Comparison of ENCODE assay signal across 22 mouse cellular contexts in the genomic region with DNA sequence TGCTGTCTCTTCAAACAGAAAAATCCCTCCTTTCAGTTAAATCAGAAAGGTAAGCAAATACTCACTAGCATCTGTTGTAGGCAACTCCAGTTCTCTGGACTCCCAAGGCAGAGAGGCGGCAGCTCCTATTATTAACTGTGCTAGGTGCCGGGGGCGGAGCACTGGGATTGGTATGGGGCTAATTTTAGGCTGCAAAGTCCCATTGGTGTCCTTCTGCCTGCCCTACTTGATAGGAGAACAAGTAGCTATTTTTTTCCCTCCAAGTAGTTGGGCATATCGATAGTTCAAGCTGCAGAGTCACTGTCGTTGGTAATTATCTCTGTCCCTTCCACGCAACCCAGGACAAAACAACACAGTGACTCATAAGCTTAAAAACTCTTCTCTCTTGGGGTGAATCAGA. TPM values are rescaled to one million over a fixed set of nuclear protein-coding genes. Genes with fewer than 3 reads are reported as not detected.
DNase-seq lines count a peak whose midpoint lies in the region; ATAC-seq and TF ChIP-seq lines count a peak whose summit lies in the region.
"Had no signal": no experiment of that assay in that cellular context is flagged by ENCODE, and none has a peak within 500 bp of the region (broad histone marks: within the 10 kb centered on the region; RNA-seq: fewer than 3 reads in every experiment).

No protein-coding gene starts in this region.

- no peaks in the 10 kb centered on the region for H3K36me3 ChIP-seq in heart, postnatal 0 days (replicated peaks; ENCODE audit: control insufficient read depth, insufficient read depth, low read length)
- H3K36me3 ChIP-seq: embryonic facial prominence, embryonic 13.5 days; intestine, embryonic 15.5 days had no signal

- 41% methylated on average over 6 of the region's 6 CpGs for WGBS in heart, postnatal 0 days

- H3K27me3 ChIP-seq in heart, postnatal 0 days (ENCODE audit: control insufficient read depth, insufficient read depth, low read length): peaks cover 22% of the 10 kb centered on the region

- H3K4me2 ChIP-seq in heart, postnatal 0 days (ENCODE audit: low read depth, low read length): peak overlapping the region; percentile 3; the same call in 1 of the 2 replicates
- H3K4me2 ChIP-seq: embryonic facial prominence, embryonic 13.5 days; intestine, embryonic 15.5 days; liver, embryonic 11.5 days; lung, embryonic 14.5 days; midbrain, embryonic 12.5 days had no signal

- H3K9me3 ChIP-seq in heart, postnatal 0 days (replicated peaks; ENCODE audit: control insufficient read depth, low read length): no peaks in the 10 kb centered on the region
- H3K9me3 ChIP-seq: embryonic facial prominence, embryonic 13.5 days; intestine, embryonic 15.5 days; midbrain, embryonic 12.5 days had no signal

- no peak for TF ChIP-seq CTCF in heart, postnatal 0 days (IDR thresholded peaks at IDR 0.05; ENCODE audit: low read depth)

- no peak overlapping the region for H3K27ac ChIP-seq in heart, postnatal 0 days (ENCODE audit: low read depth)
- H3K27ac ChIP-seq: embryonic facial prominence, embryonic 13.5 days; intestine, embryonic 15.5 days; midbrain, embryonic 12.5 days; stomach, postnatal 0 days had no signal

- DNase-seq in heart, adult 18-20 months: peak; percentile 42 to 59
- DNase-seq in heart, postnatal 25 days (ENCODE audit: low spot score): no peak
- DNase-seq in brain, adult 2 months (ENCODE audit: low read depth, low spot score): peak; percentile 78
- DNase-seq in heart, adult 9 months (ENCODE audit: low spot score in 2 of 2): peak; percentile 20 to 44
- peak; percentile 35 for DNase-seq in heart, postnatal 0 days (ENCODE audit: low spot score)
- no peak for DNase-seq in thymus, postnatal 25 days
- no peak for DNase-seq in T-cell, adult 2 months (ENCODE audit: low spot score)
- DNase-seq: cerebellum, adult 9-11 months; layer of hippocampus, postnatal 36 days; left cerebral cortex, postnatal 4 days; lung, embryonic 14.5 days; lung, postnatal 4 days; thymus, postnatal 4 days had no signal

- H3K4me3 ChIP-seq in heart, postnatal 0 days (ENCODE audit: low read depth, low read length): no peak overlapping the region
- H3K4me3 ChIP-seq: embryonic facial prominence, embryonic 13.5 days; intestine, embryonic 15.5 days; midbrain, embryonic 12.5 days; myocyte had no signal

- H3K9ac ChIP-seq in heart, postnatal 0 days (replicated peaks; ENCODE audit: low read depth, low read length): no peak overlapping the region
- H3K9ac ChIP-seq: embryonic facial prominence, embryonic 13.5 days; intestine, embryonic 15.5 days; lung, embryonic 14.5 days; midbrain, embryonic 12.5 days had no signal

- TF ChIP-seq EP300 in heart, postnatal 0 days (IDR thresholded peaks at IDR 0.05; ENCODE audit: low read depth): no peak

- peak; percentile 44; the same call in 1 of the 2 replicates for ATAC-seq in heart, postnatal 0 days (ENCODE audit: insufficient read depth, low read depth)
- ATAC-seq in megakaryocyte progenitor cell, adult 5-6 weeks (replicated peaks; ENCODE audit: poor library complexity): no peak
- ATAC-seq: intestine, embryonic 15.5 days; Patski had no signal

- intact Hi-C loops in heart, postnatal 25 days (cut with DNase I): loop anchor here (5.0 kb wide), 1 partner anchor 35 kb away; no protein-coding TSS in a partner anchor

- peaks cover 12% of the 10 kb centered on the region for H3K4me1 ChIP-seq in heart, postnatal 0 days (ENCODE audit: control insufficient read depth, insufficient read depth)
- H3K4me1 ChIP-seq: intestine, embryonic 15.5 days had no signal

RNA-seq across cellular contexts. Expression of a gene that starts 7.1 kb away (rescaled TPM):
- total RNA-seq in heart, adult 18-20 months (2021): 1 to 10 TPM; 6.9 to 7.2 TPM
- total RNA-seq in heart, postnatal 25 days (2021): 1 to 10 TPM; 3.2 to 4.8 TPM
- total RNA-seq in heart, postnatal 0 days (2014; rRNA removed; ENCODE audit: low replicate concordance): 0.08 and 4.6 TPM in 2 replicates
- 0.41 and 0.73 TPM in 2 replicates for polyA plus RNA-seq in heart, postnatal 0 days (2015; fragmentation: Nextera tagmentation; extraction: Ambion mirVana)
- total RNA-seq in megakaryocyte progenitor cell, adult 5-6 weeks (2015): not detected in 2 replicates
- not detected in 2 replicates for total RNA-seq in megakaryocyte progenitor cell, adult 5-6 weeks (2017)
- total RNA-seq: granulocyte monocyte progenitor cell, adult 5-6 weeks had no signal

Comparison
In these comparisons a context has a peak if more than half of its experiments do, and no peak if none do; other contexts are left out.
1. DNase-seq: peak in heart, adult 18-20 months (2 of 2), brain, adult 2 months (single experiment), heart, adult 9 months (2 of 2) and heart, postnatal 0 days (single experiment); none in heart, postnatal 25 days (single experiment), thymus, postnatal 25 days (single experiment) and T-cell, adult 2 months (single experiment).